ENCODE assay signal across 20 mouse cellular contexts in genomic region chr5:101772621-101773020, GRCm38 (mm10). TPM values are rescaled to one million over a fixed set of nuclear protein-coding genes. Genes with fewer than 3 reads are reported as not detected.
DNase-seq lines count a peak whose midpoint lies in the region; ATAC-seq and TF ChIP-seq lines count a peak whose summit lies in the region.
"Had no signal": no experiment of that assay in that cellular context is flagged by ENCODE, and none has a peak within 500 bp of the region (broad histone marks: within the 10 kb centered on the region; RNA-seq: fewer than 3 reads in every experiment).

No protein-coding gene starts in this region.

- H3K4me2 ChIP-seq in forebrain, embryonic 14.5 days (ENCODE audit: low read length), result no peak overlapping the region
- no peak overlapping the region for H3K4me2 ChIP-seq in forebrain, embryonic 11.5 days (ENCODE audit: low read depth, low read length, severe bottlenecking)
- H3K4me2 ChIP-seq in kidney, postnatal 0 days (ENCODE audit: low read length), result no peak overlapping the region
- H3K4me2 ChIP-seq: embryonic facial prominence, embryonic 15.5 days; heart, embryonic 13.5 days; hindbrain, embryonic 15.5 days; limb, embryonic 15.5 days; midbrain, embryonic 12.5 days; neural tube, embryonic 12.5 days had no signal

- peak; percentile 18 for DNase-seq in forebrain, embryonic 14.5 days (ENCODE audit: low spot score)
- no peak for DNase-seq in forebrain, embryonic 11.5 days (ENCODE audit: low spot score)
- peak; percentile 22 for DNase-seq in kidney, postnatal 0 days (ENCODE audit: low spot score)
- DNase-seq in kidney, postnatal 4 days, result no peak
- peak; percentile 31 for DNase-seq in testis, postnatal 10 days (ENCODE audit: low spot score)
- no peak for DNase-seq in testis, postnatal 14 days (ENCODE audit: low spot score)
- DNase-seq in spleen, postnatal 4 days (ENCODE audit: low spot score in 2 of 2), result no peak
- DNase-seq: cerebellum, postnatal 14 days; heart, postnatal 36 days; right cerebral cortex, postnatal 4 days; thymus, adult 18-20 months; thymus, postnatal 4 days had no signal

- peaks cover 10% of the 10 kb centered on the region for H3K27me3 ChIP-seq in forebrain, embryonic 14.5 days (replicated peaks; ENCODE audit: control insufficient read depth, insufficient read depth, low read length)
- H3K27me3 ChIP-seq in forebrain, embryonic 11.5 days (ENCODE audit: control insufficient read depth, insufficient read depth, low read length), result peaks cover 5% of the 10 kb centered on the region
- H3K27me3 ChIP-seq in kidney, postnatal 0 days (ENCODE audit: insufficient read depth, low read length), result no peaks in the 10 kb centered on the region
- H3K27me3 ChIP-seq: CH12.LX had no signal

- H3K4me1 ChIP-seq in forebrain, embryonic 14.5 days (ENCODE audit: control insufficient read depth, insufficient read depth, low read length), result no peaks in the 10 kb centered on the region
- no peaks in the 10 kb centered on the region for H3K4me1 ChIP-seq in forebrain, embryonic 11.5 days (replicated peaks; ENCODE audit: control insufficient read depth, insufficient read depth, low read length)
- no peaks in the 10 kb centered on the region for H3K4me1 ChIP-seq in kidney, postnatal 0 days (replicated peaks; ENCODE audit: insufficient read depth, low read length)
- H3K4me1 ChIP-seq: embryonic facial prominence, embryonic 15.5 days; heart, embryonic 13.5 days; hindbrain, embryonic 15.5 days; limb, embryonic 15.5 days; midbrain, embryonic 12.5 days; neural tube, embryonic 12.5 days had no signal

- TF ChIP-seq CTCF in kidney, postnatal 0 days (IDR thresholded peaks at IDR 0.05; ENCODE audit: low read depth), result no peak

- no peak overlapping the region for H3K4me3 ChIP-seq in forebrain, embryonic 14.5 days (ENCODE audit: low read depth, low read length)
- no peak overlapping the region for H3K4me3 ChIP-seq in forebrain, embryonic 11.5 days (ENCODE audit: low read depth, low read length)
- H3K4me3 ChIP-seq in kidney, postnatal 0 days (replicated peaks; ENCODE audit: low read depth, low read length), result no peak overlapping the region
- H3K4me3 ChIP-seq: embryonic facial prominence, embryonic 15.5 days; heart, embryonic 13.5 days; hindbrain, embryonic 15.5 days; limb, embryonic 15.5 days; midbrain, embryonic 12.5 days; neural tube, embryonic 12.5 days had no signal

- ATAC-seq in forebrain, embryonic 14.5 days, result no peak
- ATAC-seq in forebrain, embryonic 11.5 days (replicated peaks; ENCODE audit: low FRiP score), result no peak
- ATAC-seq in kidney, postnatal 0 days (replicated peaks; ENCODE audit: low FRiP score, low read depth), result no peak
- ATAC-seq: intestine, postnatal 0 days had no signal

- no peaks in the 10 kb centered on the region for H3K36me3 ChIP-seq in forebrain, embryonic 14.5 days (ENCODE audit: control insufficient read depth, insufficient read depth, low read length)
- H3K36me3 ChIP-seq in forebrain, embryonic 11.5 days (ENCODE audit: control insufficient read depth, insufficient read depth, low read length), result no peaks in the 10 kb centered on the region
- H3K36me3 ChIP-seq in kidney, postnatal 0 days (ENCODE audit: insufficient read depth, low read length), result no peaks in the 10 kb centered on the region
- H3K36me3 ChIP-seq: embryonic facial prominence, embryonic 15.5 days; heart, embryonic 13.5 days; hindbrain, embryonic 15.5 days; limb, embryonic 15.5 days; midbrain, embryonic 12.5 days; neural tube, embryonic 12.5 days had no signal

- H3K27ac ChIP-seq in forebrain, embryonic 14.5 days (ENCODE audit: low read depth, low read length), result no peak overlapping the region
- H3K27ac ChIP-seq in forebrain, embryonic 11.5 days (ENCODE audit: low read depth, low read length), result no peak overlapping the region
- no peak overlapping the region for H3K27ac ChIP-seq in kidney, postnatal 0 days
- H3K27ac ChIP-seq: embryonic facial prominence, embryonic 15.5 days; heart, embryonic 13.5 days; hindbrain, embryonic 15.5 days; limb, embryonic 15.5 days; midbrain, embryonic 12.5 days; neural tube, embryonic 12.5 days had no signal

- H3K9ac ChIP-seq in forebrain, embryonic 14.5 days (ENCODE audit: low read length), result no peak overlapping the region
- H3K9ac ChIP-seq in forebrain, embryonic 11.5 days (ENCODE audit: low read length), result no peak overlapping the region
- H3K9ac ChIP-seq in kidney, postnatal 0 days (ENCODE audit: low read depth, low read length), result no peak overlapping the region
- H3K9ac ChIP-seq: embryonic facial prominence, embryonic 15.5 days; heart, embryonic 13.5 days; hindbrain, embryonic 15.5 days; limb, embryonic 15.5 days; midbrain, embryonic 12.5 days; neural tube, embryonic 12.5 days had no signal

- WGBS in forebrain, embryonic 14.5 days, result 74% methylated on average over 9 of the region's 9 CpGs
- 86% methylated on average over 9 of the region's 9 CpGs for WGBS in forebrain, embryonic 11.5 days
- WGBS in kidney, postnatal 0 days, result 75% methylated on average over 9 of the region's 9 CpGs

- no peaks in the 10 kb centered on the region for H3K9me3 ChIP-seq in forebrain, embryonic 14.5 days (replicated peaks; ENCODE audit: control insufficient read depth, low read length)
- H3K9me3 ChIP-seq in forebrain, embryonic 11.5 days (ENCODE audit: control insufficient read depth, low read length), result no peaks in the 10 kb centered on the region
- H3K9me3 ChIP-seq in kidney, postnatal 0 days (replicated peaks; ENCODE audit: low read length), result no peaks in the 10 kb centered on the region
- H3K9me3 ChIP-seq: embryonic facial prominence, embryonic 15.5 days; heart, embryonic 13.5 days; hindbrain, embryonic 15.5 days; limb, embryonic 15.5 days; midbrain, embryonic 12.5 days; neural tube, embryonic 12.5 days had no signal

RNA-seq across cellular contexts. Expression of gene Cds1, which starts 7.7 kb away (rescaled TPM):
- 3.9 and 4.0 TPM in 2 replicates for polyA plus RNA-seq in forebrain, embryonic 14.5 days (2014; fragmentation: Nextera tagmentation; extraction: Ambion mirVana)
- polyA plus RNA-seq in forebrain, embryonic 11.5 days (2014; fragmentation: Nextera tagmentation; extraction: Ambion mirVana), result 0.67 and 0.93 TPM in 2 replicates
- 21.7 and 25.7 TPM in 2 replicates for polyA plus RNA-seq in kidney, postnatal 0 days (2015; fragmentation: Nextera tagmentation; extraction: Ambion mirVana)

Comparison
In these comparisons a context has a peak if more than half of its experiments do, and no peak if none do; other contexts are left out.
1. DNase-seq: peak in forebrain, embryonic 14.5 days (single experiment), kidney, postnatal 0 days (single experiment) and testis, postnatal 10 days (single experiment); none in forebrain, embryonic 11.5 days (single experiment), kidney, postnatal 4 days (0 of 2), testis, postnatal 14 days (single experiment) and spleen, postnatal 4 days (0 of 2).